Mouse (Mus musculus): Measurements from ENCODE around the gene Arhgap42. TPM values are rescaled to one million over a fixed set of nuclear protein-coding genes. Genes with fewer than 3 reads are reported as not detected.

Gene Arhgap42
- polyA plus RNA-seq, 1 experiment from 2014 or later: 43.4 TPM

DNA sequence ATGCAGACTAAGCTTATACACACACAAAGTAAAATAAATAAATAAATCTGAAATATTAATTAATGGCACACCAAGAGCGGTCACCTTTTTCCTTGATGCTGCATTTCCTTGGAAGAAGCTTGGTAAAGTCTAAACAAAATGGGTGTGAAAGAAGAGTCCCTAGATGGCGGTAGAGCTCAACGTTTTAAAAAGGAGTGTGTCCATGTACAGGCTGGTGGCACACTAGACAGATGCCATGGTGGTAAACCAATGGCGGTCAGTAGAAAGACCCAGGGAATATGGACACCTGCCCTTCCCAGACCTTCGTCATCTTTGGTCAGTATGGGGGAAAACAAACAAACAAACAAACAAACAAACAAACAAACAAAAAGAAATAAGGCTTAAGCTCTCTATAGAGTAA lies 187.7 kb downstream of the Arhgap42 start:
- Histone ChIP-seq H3K4me1 (ENCODE audit: control insufficient read depth, insufficient read depth, low read length) (no peaks in the 10 kb centered on the region), H3K27ac (ENCODE audit: low read depth, low read length) (no peak overlapping the region), H3K4me2 (replicated peaks; ENCODE audit: low read depth, low read length) (no peak overlapping the region), H3K9ac (ENCODE audit: low read depth, low read length) (no peak overlapping the region), H3K9me3 (ENCODE audit: control insufficient read depth, low read length) (no peaks in the 10 kb centered on the region), H3K36me3 (ENCODE audit: control insufficient read depth, insufficient read depth, low read length) (0 out of 2 replicates have a peak, but pooled peaks cover 4% of the 10 kb centered on the region), H3K27me3 (ENCODE audit: control insufficient read depth, insufficient read depth, low read length) (no peaks in the 10 kb centered on the region), H3K4me3 (ENCODE audit: low read length) (no peak overlapping the region)
- no peak for ATAC-seq (ENCODE audit: low FRiP score, low TSS enrichment)
- 49% methylated on average over 5 of the region's 5 CpGs for WGBS

DNA sequence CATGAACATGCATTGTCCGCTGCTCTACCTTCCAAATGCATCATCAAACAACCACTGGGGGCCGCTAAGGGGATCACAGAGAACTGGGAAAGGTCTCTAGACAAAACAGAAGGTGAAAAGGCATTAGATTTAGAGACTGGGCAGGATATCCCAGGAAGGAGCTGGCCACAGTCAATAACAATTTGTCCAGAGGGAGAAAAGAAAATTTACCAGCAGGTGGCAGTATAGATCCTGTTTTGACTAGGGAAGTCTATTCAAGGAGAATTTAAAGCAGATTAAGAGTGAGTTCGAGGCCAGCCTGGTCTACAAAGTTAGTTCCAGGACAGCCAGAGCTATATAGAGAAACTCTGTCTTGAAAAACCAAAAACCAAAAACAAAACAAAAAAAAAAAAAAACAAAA lies 189.7 kb downstream of the Arhgap42 start:
- Histone ChIP-seq H3K4me3 (ENCODE audit: low read length) (no peak overlapping the region), H3K9me3 (ENCODE audit: control insufficient read depth, low read length) (no peaks in the 10 kb centered on the region), H3K4me2 (replicated peaks; ENCODE audit: low read depth, low read length) (no peak overlapping the region), H3K27me3 (ENCODE audit: control insufficient read depth, insufficient read depth, low read length) (no peaks in the 10 kb centered on the region), H3K27ac (ENCODE audit: low read depth, low read length) (no peak overlapping the region), H3K4me1 (ENCODE audit: control insufficient read depth, insufficient read depth, low read length) (no peaks in the 10 kb centered on the region), H3K9ac (ENCODE audit: low read depth, low read length) (no peak overlapping the region), H3K36me3 (ENCODE audit: control insufficient read depth, insufficient read depth, low read length) (0 out of 2 replicates have a peak, but pooled peaks cover 6% of the 10 kb centered on the region)
- no peak for ATAC-seq (ENCODE audit: low FRiP score, low TSS enrichment)
- WGBS: 60% methylated on average over 3 of the region's 3 CpGs

DNA sequence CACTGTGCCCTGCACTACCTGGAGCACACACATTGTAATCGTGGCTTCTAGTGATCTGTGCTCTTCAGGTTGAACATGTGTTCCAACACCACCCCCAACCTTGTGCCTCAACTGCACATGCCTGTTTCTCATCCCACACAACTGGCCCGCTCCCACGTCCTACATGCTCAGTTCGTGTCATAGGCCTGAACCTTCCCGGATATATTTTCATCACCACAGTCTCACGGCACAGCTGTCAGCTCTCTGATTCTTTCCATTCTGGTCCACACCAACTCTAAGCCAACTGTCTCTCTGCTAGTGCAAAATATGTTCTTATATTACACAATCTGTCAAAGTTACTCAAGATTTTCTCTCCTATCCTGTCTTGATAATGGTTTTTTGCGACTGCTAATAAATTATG lies 197.9 kb downstream of the Arhgap42 start:
- no peak overlapping the region for H3K4me2 ChIP-seq (replicated peaks; ENCODE audit: low read depth, low read length)
- H3K4me3 ChIP-seq (ENCODE audit: low read length): no peak overlapping the region
- 0 out of 2 replicates have a peak, but pooled peaks cover under 1% of the 10 kb centered on the region for H3K36me3 ChIP-seq (ENCODE audit: control insufficient read depth, insufficient read depth, low read length)
- H3K9me3 ChIP-seq (ENCODE audit: control insufficient read depth, low read length): no peaks in the 10 kb centered on the region
- H3K27me3 ChIP-seq (ENCODE audit: control insufficient read depth, insufficient read depth, low read length): no peaks in the 10 kb centered on the region
- ATAC-seq (ENCODE audit: low FRiP score, low TSS enrichment): no peak
- WGBS: 93% methylated on average over 7 of the region's 7 CpGs
- H3K4me1 ChIP-seq (ENCODE audit: control insufficient read depth, insufficient read depth, low read length): no peaks in the 10 kb centered on the region
- H3K27ac ChIP-seq (ENCODE audit: low read depth, low read length): no peak overlapping the region
- no peak overlapping the region for H3K9ac ChIP-seq (ENCODE audit: low read depth, low read length)

DNA sequence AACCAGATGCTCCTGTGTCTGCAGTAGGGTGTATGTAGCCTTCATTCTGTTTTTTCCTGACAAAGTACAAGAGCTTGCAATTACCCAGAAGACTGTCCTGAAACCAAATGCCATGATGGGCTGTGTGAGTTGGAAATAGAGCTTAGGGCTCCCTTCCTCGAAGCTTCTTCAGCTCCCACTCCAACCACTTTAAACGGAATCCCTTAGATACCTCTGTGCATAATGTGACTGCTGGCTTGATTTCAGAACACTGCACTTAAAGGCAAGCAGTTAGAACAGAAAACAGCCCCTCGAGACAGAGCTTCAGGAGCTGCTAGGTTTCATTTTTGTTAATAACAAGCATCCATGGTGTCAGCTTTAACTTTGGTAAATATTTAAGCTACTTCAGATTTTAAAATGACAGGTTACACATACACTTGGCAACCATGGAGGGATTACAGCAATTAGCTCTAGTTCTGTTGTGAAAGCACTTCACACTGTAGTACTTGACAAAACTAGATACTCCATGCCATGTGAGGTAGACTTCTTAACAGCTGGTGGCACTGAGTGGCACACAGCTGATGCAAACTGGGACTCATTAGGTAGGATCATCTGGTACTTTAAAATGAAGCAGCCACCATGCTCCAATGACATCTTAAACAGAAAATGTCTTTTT lies 201.8 kb downstream of the Arhgap42 start:
- Histone ChIP-seq H3K36me3 (ENCODE audit: control insufficient read depth, insufficient read depth, low read length) (no peaks in the 10 kb centered on the region; the same call in 1 of the 2 replicates), H3K9me3 (ENCODE audit: control insufficient read depth, low read length) (no peaks in the 10 kb centered on the region), H3K27me3 (ENCODE audit: control insufficient read depth, insufficient read depth, low read length) (no peaks in the 10 kb centered on the region), H3K4me2 (replicated peaks; ENCODE audit: low read depth, low read length) (no peak overlapping the region), H3K27ac (ENCODE audit: low read depth, low read length) (no peak overlapping the region), H3K4me1 (ENCODE audit: control insufficient read depth, insufficient read depth, low read length) (no peaks in the 10 kb centered on the region), H3K9ac (ENCODE audit: low read depth, low read length) (no peak overlapping the region), H3K4me3 (ENCODE audit: low read length) (no peak overlapping the region)
- no peak for ATAC-seq (ENCODE audit: low FRiP score, low TSS enrichment)
- 84% methylated on average over 3 of the region's 3 CpGs for WGBS

DNA sequence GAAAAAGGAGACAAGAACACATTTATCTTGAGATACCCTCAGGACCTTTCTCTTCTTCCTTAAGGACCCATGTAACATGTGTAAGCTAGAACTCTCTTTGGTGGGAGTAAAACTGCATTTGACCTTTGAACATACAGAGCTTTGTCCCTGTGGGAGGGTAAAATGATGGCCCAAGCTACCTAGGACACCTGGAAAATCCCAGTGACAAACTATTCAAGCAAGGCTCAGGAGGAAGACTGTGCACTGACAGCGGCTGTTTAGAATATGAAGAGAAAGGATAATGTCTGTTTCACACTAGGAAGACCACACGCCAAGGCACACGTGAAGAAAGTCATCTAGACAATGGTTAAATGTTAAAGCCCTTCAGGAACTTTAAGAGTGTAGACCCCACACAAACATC lies 211.0 kb downstream of the Arhgap42 start:
- Histone ChIP-seq H3K36me3 (ENCODE audit: control insufficient read depth, insufficient read depth, low read length) (no peaks in the 10 kb centered on the region; the same call in 1 of the 2 replicates), H3K27me3 (ENCODE audit: control insufficient read depth, insufficient read depth, low read length) (no peaks in the 10 kb centered on the region), H3K9ac (ENCODE audit: low read depth, low read length) (no peak overlapping the region), H3K4me2 (replicated peaks; ENCODE audit: low read depth, low read length) (no peak overlapping the region), H3K27ac (ENCODE audit: low read depth, low read length) (no peak overlapping the region), H3K9me3 (ENCODE audit: control insufficient read depth, low read length) (no peaks in the 10 kb centered on the region), H3K4me3 (ENCODE audit: low read length) (no peak overlapping the region), H3K4me1 (ENCODE audit: control insufficient read depth, insufficient read depth, low read length) (no peaks in the 10 kb centered on the region)
- ATAC-seq (ENCODE audit: low FRiP score, low TSS enrichment): no peak
- WGBS: 87% methylated on average over 3 of the region's 3 CpGs

DNA sequence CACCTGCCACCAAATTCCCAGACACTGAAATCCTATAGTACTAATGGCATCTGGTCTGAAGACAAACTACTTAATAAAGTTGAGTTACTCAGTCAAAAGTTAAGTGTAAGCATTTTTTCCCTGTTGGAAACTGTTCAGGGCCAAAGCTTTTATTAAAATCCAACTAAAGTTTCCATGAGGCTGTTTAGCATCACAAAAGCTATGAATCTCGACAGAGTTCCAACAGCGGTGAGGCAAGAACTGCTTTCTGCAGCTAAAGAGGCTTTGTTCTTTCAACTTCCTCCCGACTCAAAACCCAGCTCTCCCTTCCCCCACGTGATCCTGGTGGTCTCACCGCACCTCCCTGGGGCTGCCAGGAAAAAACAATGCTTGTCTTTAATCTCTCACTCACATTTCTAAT lies 211.5 kb downstream of the Arhgap42 start:
- Histone ChIP-seq H3K4me1 (ENCODE audit: control insufficient read depth, insufficient read depth, low read length) (no peaks in the 10 kb centered on the region), H3K27me3 (ENCODE audit: control insufficient read depth, insufficient read depth, low read length) (no peaks in the 10 kb centered on the region), H3K9ac (ENCODE audit: low read depth, low read length) (no peak overlapping the region), H3K9me3 (ENCODE audit: control insufficient read depth, low read length) (no peaks in the 10 kb centered on the region), H3K4me3 (ENCODE audit: low read length) (no peak overlapping the region), H3K27ac (ENCODE audit: low read depth, low read length) (no peak overlapping the region), H3K4me2 (replicated peaks; ENCODE audit: low read depth, low read length) (no peak overlapping the region), H3K36me3 (ENCODE audit: control insufficient read depth, insufficient read depth, low read length) (no peaks in the 10 kb centered on the region; the same call in 1 of the 2 replicates)
- 20% methylated on average over 5 of the region's 5 CpGs for WGBS
- no peak for ATAC-seq (ENCODE audit: low FRiP score, low TSS enrichment)

DNA sequence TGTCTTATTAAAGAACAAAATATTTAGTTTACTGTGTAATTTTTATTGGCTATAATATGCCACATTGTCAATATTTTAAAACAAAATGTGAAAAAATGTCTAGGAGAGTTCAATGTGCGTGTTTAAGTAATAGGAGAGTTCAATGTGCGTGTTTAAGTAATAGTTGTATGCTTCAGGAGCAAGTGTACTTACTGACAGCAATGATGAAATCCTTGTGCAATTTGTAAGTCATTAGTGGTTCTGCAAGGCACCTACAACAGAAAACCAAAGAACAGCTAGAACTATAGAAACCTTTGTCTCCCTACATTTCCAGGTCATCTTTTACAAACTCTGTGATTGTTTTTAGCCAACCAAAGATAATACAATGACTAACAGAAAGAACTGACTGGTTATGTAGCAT lies 223.8 kb downstream of the Arhgap42 start:
- H3K4me3 ChIP-seq (ENCODE audit: low read length): no peak overlapping the region
- no peak overlapping the region for H3K9ac ChIP-seq (ENCODE audit: low read depth, low read length)
- H3K9me3 ChIP-seq (ENCODE audit: control insufficient read depth, low read length): no peaks in the 10 kb centered on the region
- H3K4me1 ChIP-seq (ENCODE audit: control insufficient read depth, insufficient read depth, low read length): no peaks in the 10 kb centered on the region
- no peak for ATAC-seq (ENCODE audit: low FRiP score, low TSS enrichment)
- H3K36me3 ChIP-seq (ENCODE audit: control insufficient read depth, insufficient read depth, low read length): peaks cover 15% of the 10 kb centered on the region; the same call in 1 of the 2 replicates
- H3K27me3 ChIP-seq (ENCODE audit: control insufficient read depth, insufficient read depth, low read length): no peaks in the 10 kb centered on the region
- WGBS: 89% methylated on average over 2 of the region's 2 CpGs
- H3K4me2 ChIP-seq (replicated peaks; ENCODE audit: low read depth, low read length): no peak overlapping the region
- no peak overlapping the region for H3K27ac ChIP-seq (ENCODE audit: low read depth, low read length)

DNA sequence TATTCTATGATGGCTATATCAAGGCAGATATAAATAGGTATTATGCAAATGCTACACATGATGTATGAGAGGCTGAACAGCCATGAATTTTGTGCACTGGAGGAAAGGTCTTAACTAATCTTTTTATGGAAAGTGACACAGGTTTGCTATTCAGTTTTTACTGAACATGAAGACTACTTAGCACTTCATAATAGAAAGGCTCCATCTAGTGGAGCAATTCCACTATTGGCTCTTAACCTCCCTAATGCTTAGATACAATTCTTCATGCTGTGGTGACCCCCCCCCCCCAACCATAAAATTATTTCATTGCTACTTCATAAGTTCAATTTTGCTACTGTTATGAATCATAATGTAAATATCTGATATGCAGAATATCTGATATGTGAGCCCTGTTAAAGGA lies 237.7 kb downstream of the Arhgap42 start:
- no peak for ATAC-seq (ENCODE audit: low FRiP score, low TSS enrichment)
- no peak overlapping the region for H3K4me3 ChIP-seq (ENCODE audit: low read length)
- peaks cover 17% of the 10 kb centered on the region; the same call in 1 of the 2 replicates for H3K36me3 ChIP-seq (ENCODE audit: control insufficient read depth, insufficient read depth, low read length)
- no peaks in the 10 kb centered on the region for H3K9me3 ChIP-seq (ENCODE audit: control insufficient read depth, low read length)
- no peak overlapping the region for H3K27ac ChIP-seq (ENCODE audit: low read depth, low read length)
- no peaks in the 10 kb centered on the region for H3K27me3 ChIP-seq (ENCODE audit: control insufficient read depth, insufficient read depth, low read length)
- H3K9ac ChIP-seq (ENCODE audit: low read depth, low read length): no peak overlapping the region
- no peak overlapping the region for H3K4me2 ChIP-seq (replicated peaks; ENCODE audit: low read depth, low read length)
- no peaks in the 10 kb centered on the region for H3K4me1 ChIP-seq (ENCODE audit: control insufficient read depth, insufficient read depth, low read length)

DNA sequence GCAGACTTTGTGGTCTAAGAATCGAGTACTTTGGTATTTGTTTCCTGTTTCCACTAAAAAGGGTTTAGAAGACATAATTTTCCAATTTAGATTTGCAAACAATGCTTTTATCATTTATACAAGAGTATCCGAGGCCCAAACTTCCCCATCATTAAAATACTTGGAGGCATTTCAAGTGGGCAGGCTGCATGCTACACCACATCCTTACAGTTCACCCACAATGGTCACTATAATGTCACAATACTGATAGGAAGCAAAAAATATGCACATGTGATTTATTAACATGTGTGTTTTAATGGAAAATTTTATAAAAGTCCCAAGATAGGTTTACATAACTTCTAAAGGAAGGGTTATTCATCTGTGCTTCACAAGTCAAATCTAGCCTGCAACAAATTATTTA lies 242.4 kb downstream of the Arhgap42 start:
- Histone ChIP-seq H3K9ac (ENCODE audit: low read depth, low read length) (no peak overlapping the region), H3K4me1 (ENCODE audit: control insufficient read depth, insufficient read depth, low read length) (no peaks in the 10 kb centered on the region), H3K36me3 (ENCODE audit: control insufficient read depth, insufficient read depth, low read length) (peaks cover 3% of the 10 kb centered on the region; the same call in 1 of the 2 replicates), H3K4me2 (replicated peaks; ENCODE audit: low read depth, low read length) (no peak overlapping the region), H3K4me3 (ENCODE audit: low read length) (no peak overlapping the region), H3K9me3 (ENCODE audit: control insufficient read depth, low read length) (peaks cover under 1% of the 10 kb centered on the region; the same call in 1 of the 2 replicates), H3K27ac (ENCODE audit: low read depth, low read length) (no peak overlapping the region), H3K27me3 (ENCODE audit: control insufficient read depth, insufficient read depth, low read length) (no peaks in the 10 kb centered on the region)
- ATAC-seq (ENCODE audit: low FRiP score, low TSS enrichment): no peak
- 87% methylated on average over 2 of the region's 2 CpGs for WGBS
